Mouse (Mus musculus): ENCODE results near the gene Gpr84.

Gpr84 gene

GRCm38 (mm10) chr15:103341547-103341946 is 31.1 kb upstream of the Gpr84 start:
- no peak for TF ChIP-seq GATA4 (IDR thresholded peaks at IDR 0.05; ENCODE audit: insufficient replicate concordance, low read length)

GRCm38 (mm10) chr15:103340786-103341185 is 30.4 kb upstream of the Gpr84 start:
- no peak for TF ChIP-seq GATA4 (IDR thresholded peaks at IDR 0.05; ENCODE audit: insufficient replicate concordance, low read length)

- no peak for TF ChIP-seq GATA4 (IDR thresholded peaks at IDR 0.05; ENCODE audit: insufficient replicate concordance, low read length)
Observed at GRCm38 (mm10) chr15:103339961-103340337, 29.5 kb upstream of the Gpr84 start, which contains the start of gene Zfp385a. TSS of gene Zfp385a (minus strand) at chr15:103340093.

GRCm38 (mm10) chr15:103339166-103339960 is 29.0 kb upstream of the Gpr84 start:
- TF ChIP-seq GATA4 (IDR thresholded peaks at IDR 0.05; ENCODE audit: insufficient replicate concordance, low read length): no peak

- no peak for TF ChIP-seq GATA4 (IDR thresholded peaks at IDR 0.05; ENCODE audit: insufficient replicate concordance, low read length)
Observed at GRCm38 (mm10) chr15:103338829-103339165, 28.4 kb upstream of the Gpr84 start.

GRCm38 (mm10) chr15:103336996-103337667 is 26.7 kb upstream of the Gpr84 start:
- no peak for TF ChIP-seq GATA4 (IDR thresholded peaks at IDR 0.05; ENCODE audit: insufficient replicate concordance, low read length)

GRCm38 (mm10) chr15:103335488-103336235 is 25.2 kb upstream of the Gpr84 start:
- TF ChIP-seq GATA4 (IDR thresholded peaks at IDR 0.05; ENCODE audit: insufficient replicate concordance, low read length): no peak

GRCm38 (mm10) chr15:103335040-103335439 is 24.6 kb upstream of the Gpr84 start:
- TF ChIP-seq GATA4 (IDR thresholded peaks at IDR 0.05; ENCODE audit: insufficient replicate concordance, low read length): no peak

GRCm38 (mm10) chr15:103334194-103334593 is 23.8 kb upstream of the Gpr84 start:
- TF ChIP-seq GATA4 (IDR thresholded peaks at IDR 0.05; ENCODE audit: insufficient replicate concordance, low read length): no peak

GRCm38 (mm10) chr15:103333738-103334137 is 23.3 kb upstream of the Gpr84 start:
- TF ChIP-seq GATA4 (IDR thresholded peaks at IDR 0.05; ENCODE audit: insufficient replicate concordance, low read length): no peak

- no peak for TF ChIP-seq GATA4 (IDR thresholded peaks at IDR 0.05; ENCODE audit: insufficient replicate concordance, low read length)
Observed at GRCm38 (mm10) chr15:103333081-103333615, 22.7 kb upstream of the Gpr84 start.

- TF ChIP-seq GATA4 (IDR thresholded peaks at IDR 0.05; ENCODE audit: insufficient replicate concordance, low read length): no peak
Observed at GRCm38 (mm10) chr15:103323455-103324247, 13.2 kb upstream of the Gpr84 start.

- TF ChIP-seq GATA4 (IDR thresholded peaks at IDR 0.05; ENCODE audit: insufficient replicate concordance, low read length): no peak
Observed at GRCm38 (mm10) chr15:103323070-103323454, 12.7 kb upstream of the Gpr84 start.

GRCm38 (mm10) chr15:103322396-103322795 is 12.0 kb upstream of the Gpr84 start:
- TF ChIP-seq GATA4 (IDR thresholded peaks at IDR 0.05; ENCODE audit: insufficient replicate concordance, low read length): no peak

- no peak for TF ChIP-seq GATA4 (IDR thresholded peaks at IDR 0.05; ENCODE audit: insufficient replicate concordance, low read length)
Observed at GRCm38 (mm10) chr15:103321076-103321475, 10.7 kb upstream of the Gpr84 start.

Measured in liver, adult (tissue).